Mouse (Mus musculus): ENCODE data around the gene Vezt.

Gene Vezt

GRCm38 (mm10) chr10:93950991-93951390 is 84.6 kb downstream of the Vezt start:
- DNase-seq (ENCODE audit: low spot score in 2 of 2): no peak

- DNase-seq (ENCODE audit: low spot score in 2 of 2): no peak
These were observed 85.7 kb downstream of the Vezt start for GRCm38 (mm10) chr10:93949921-93950320.

- DNase-seq (ENCODE audit: low spot score in 2 of 2): no peak
These were observed 89.6 kb downstream of the Vezt start for GRCm38 (mm10) chr10:93945843-93946499.

- DNase-seq (ENCODE audit: low spot score in 2 of 2): peak in 1 of 2 experiments; percentile 4
These were observed 90.3 kb downstream of the Vezt start for GRCm38 (mm10) chr10:93945364-93945763.

GRCm38 (mm10) chr10:93944241-93944640 is 91.4 kb downstream of the Vezt start:
- no peak for DNase-seq (ENCODE audit: low spot score in 2 of 2)

GRCm38 (mm10) chr10:93940279-93940678 is 95.3 kb downstream of the Vezt start:
- no peak for DNase-seq (ENCODE audit: low spot score in 2 of 2)

GRCm38 (mm10) chr10:93939676-93940075 is 95.9 kb downstream of the Vezt start:
- no peak for DNase-seq (ENCODE audit: low spot score in 2 of 2)

GRCm38 (mm10) chr10:93938844-93939271 is 96.8 kb downstream of the Vezt start:
- no peak for DNase-seq (ENCODE audit: low spot score in 2 of 2)

- DNase-seq (ENCODE audit: low spot score in 2 of 2): peak; percentile 5 to 17
These were observed 101.6 kb downstream of the Vezt start for GRCm38 (mm10) chr10:93933980-93934379.

GRCm38 (mm10) chr10:93932861-93933260 is 102.8 kb downstream of the Vezt start:
- DNase-seq (ENCODE audit: low spot score in 2 of 2): no peak

- no peak for DNase-seq (ENCODE audit: low spot score in 2 of 2)
These were observed 103.6 kb downstream of the Vezt start for GRCm38 (mm10) chr10:93932020-93932419.

- DNase-seq (ENCODE audit: low spot score in 2 of 2): no peak
These were observed 104.2 kb downstream of the Vezt start for GRCm38 (mm10) chr10:93931431-93931830.

- DNase-seq (ENCODE audit: low spot score in 2 of 2): no peak
These were observed 105.3 kb downstream of the Vezt start for GRCm38 (mm10) chr10:93930236-93930824.

GRCm38 (mm10) chr10:93924666-93925065 is 111.0 kb downstream of the Vezt start:
- no peak for DNase-seq (ENCODE audit: low spot score in 2 of 2)

- no peak for DNase-seq (ENCODE audit: low spot score in 2 of 2)
These were observed 114.5 kb downstream of the Vezt start for GRCm38 (mm10) chr10:93921160-93921559.

- peak; percentile 52 to 59 for DNase-seq (ENCODE audit: low spot score in 2 of 2)
These were observed 116.4 kb downstream of the Vezt start for GRCm38 (mm10) chr10:93919227-93919626.

GRCm38 (mm10) chr10:93918701-93919100 is 116.9 kb downstream of the Vezt start:
- DNase-seq (ENCODE audit: low spot score in 2 of 2): peak; percentile 44 to 62

GRCm38 (mm10) chr10:93918087-93918486 is 117.5 kb downstream of the Vezt start:
- no peak for DNase-seq (ENCODE audit: low spot score in 2 of 2)

GRCm38 (mm10) chr10:93916778-93917177 is 118.8 kb downstream of the Vezt start:
- DNase-seq (ENCODE audit: low spot score in 2 of 2): no peak

- no peak for DNase-seq (ENCODE audit: low spot score in 2 of 2)
These were observed 119.9 kb downstream of the Vezt start for GRCm38 (mm10) chr10:93915531-93916275.

- DNase-seq (ENCODE audit: low spot score in 2 of 2): no peak
These were observed 122.1 kb downstream of the Vezt start for GRCm38 (mm10) chr10:93913525-93913924.

- DNase-seq (ENCODE audit: low spot score in 2 of 2): no peak
These were observed 122.7 kb downstream of the Vezt start for GRCm38 (mm10) chr10:93912917-93913316.

Measured in heart, adult 9 months (tissue).